Mouse (Mus musculus) limb, embryonic 14.5 days (tissue): ENCODE results near the gene Prkcsh. TPM values are rescaled to one million over a fixed set of nuclear protein-coding genes. Genes with fewer than 3 reads are reported as not detected.

ENCODE experiments used
- ATAC-seq: fragments of 200-750 bp; cut with Nextera tagmentation; 2 replicates; pipeline ENCODE4 v1.8.0; 2017; ENCODE audit warnings: low read depth, moderate number of reproducible peaks, moderate TSS enrichment; ENCODE audit not compliant: low FRiP score
- DNase-seq: peaks from one replicate; pipeline ENCODE4 v3.0.0-alpha.2; 2015; ENCODE audit warnings: low spot score
- H3K27ac ChIP-seq: fragments of 300-500 bp; sonication (generic); replicated peaks from 2 replicates; pipeline ENCODE4 v1.5.1; 2014; ENCODE audit warnings: low read depth, mild to moderate bottlenecking, low read length, moderate library complexity, mixed read lengths
- H3K27me3 ChIP-seq: fragments of 300-500 bp; sonication (generic); 2 replicates; pipeline ENCODE4 v1.6.1; 2014; ENCODE audit warnings: low read length, mixed read lengths; ENCODE audit not compliant: control insufficient read depth, insufficient read depth
- H3K36me3 ChIP-seq: fragments of 300-500 bp; sonication (generic); 2 replicates; pipeline ENCODE4 v1.6.1; 2014; ENCODE audit warnings: mild to moderate bottlenecking, low read length, moderate library complexity, mixed read lengths; ENCODE audit not compliant: control insufficient read depth, insufficient read depth
- H3K4me1 ChIP-seq: fragments of 300-500 bp; sonication (generic); 2 replicates; pipeline ENCODE4 v1.6.1; 2014; ENCODE audit warnings: antibody characterized with exemption, low read length, mixed read lengths; ENCODE audit not compliant: control insufficient read depth, insufficient read depth
- H3K4me2 ChIP-seq: fragments of 300-500 bp; sonication (generic); replicated peaks from 2 replicates; pipeline ENCODE4 v1.6.1; 2014; ENCODE audit warnings: low read depth, mild to moderate bottlenecking, low read length, moderate library complexity; ENCODE audit not compliant: severe bottlenecking
- H3K4me3 ChIP-seq: fragments of 300-500 bp; sonication (generic); replicated peaks from 2 replicates; pipeline ENCODE4 v1.5.1; 2014; ENCODE audit warnings: low read length
- H3K9ac ChIP-seq: fragments of 300-500 bp; sonication (generic); 2 replicates; pipeline ENCODE4 v1.6.1; 2014; ENCODE audit warnings: mild to moderate bottlenecking, low read depth, low read length, moderate library complexity; ENCODE audit not compliant: severe bottlenecking
- H3K9me3 ChIP-seq: fragments of 300-500 bp; sonication (generic); 2 replicates; pipeline ENCODE4 v1.6.1; 2016; ENCODE audit warnings: low read length; ENCODE audit not compliant: control insufficient read depth
- POLR2A ChIP-seq: fragments of 200-500 bp; IDR thresholded peaks from 2 replicates; pipeline ENCODE4 v1.8.0; 2012; ENCODE audit warnings: inconsistent platforms, mild to moderate bottlenecking, moderate library complexity, borderline replicate concordance; ENCODE audit not compliant: insufficient read depth, insufficient read length; ENCODE audit errors: extremely low read depth
- WGBS: fragments of 180-500 bp; shearing (Covaris S2); extraction: QIAGEN DNeasy Blood & Tissue Kit; methylation state at CpG from one replicate; pipeline ENCODE4 v1.1.7; 2014; 5-methylcytosine and 5-hydroxymethylcytosine counted together
- polyA plus RNA-seq, 2 experiments: library from polyadenylated mRNA; depleted of rRNA in 1 of 2; stranded (reverse) in 1 of 2; unstranded in 1 of 2; fragments of >200 nt; fragmentation: Nextera tagmentation in 1 of 2; extraction: Ambion mirVana in 1 of 2; gene quantifications; 2 replicates each; pipeline versions ENCODE4 v1.2.1 to v1.2.3; 2012 to 2014

Prkcsh gene
- polyA plus RNA-seq, 2 experiments = 89.0 to 156 TPM

DNA sequence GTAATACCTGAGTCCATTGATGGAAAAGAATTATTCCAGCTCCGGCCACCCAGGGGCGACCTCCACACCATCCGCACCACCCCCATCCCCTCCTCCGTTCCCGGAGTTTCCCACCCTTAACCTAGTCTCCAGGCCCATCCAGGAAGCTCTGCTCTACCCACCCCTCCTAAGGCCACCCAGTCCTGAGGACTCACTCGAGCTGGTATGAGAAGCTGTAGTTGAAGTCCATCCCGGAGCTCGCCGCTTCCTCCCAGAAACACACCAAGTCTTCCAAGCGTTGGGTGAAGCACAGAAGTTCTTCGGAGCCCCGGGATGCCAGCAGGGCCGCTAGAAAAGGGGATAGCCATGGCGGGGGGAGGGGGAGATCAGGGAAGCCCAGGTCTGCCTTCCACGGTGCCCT is 40.6 kb upstream of the Prkcsh start:
- Histone ChIP-seq H3K27ac (no peak overlapping the region), H3K9ac (peak overlapping the region; percentile 46), H3K27me3 (peaks cover 46% of the 10 kb centered on the region), H3K36me3 (0 out of 2 replicates have a peak, but pooled peaks cover 5% of the 10 kb centered on the region), H3K9me3 (no peaks in the 10 kb centered on the region), H3K4me2 (peak overlapping the region; percentile 92), H3K4me1 (peaks cover 7% of the 10 kb centered on the region; the same call in 1 of the 2 replicates), H3K4me3 (peak overlapping the region; percentile 41)
- no peak for TF ChIP-seq POLR2A
- ATAC-seq (no peak; the same call in 1 of the 2 replicates), DNase-seq (no peak)
- 1% methylated on average over 15 of the region's 15 CpGs for WGBS

DNA sequence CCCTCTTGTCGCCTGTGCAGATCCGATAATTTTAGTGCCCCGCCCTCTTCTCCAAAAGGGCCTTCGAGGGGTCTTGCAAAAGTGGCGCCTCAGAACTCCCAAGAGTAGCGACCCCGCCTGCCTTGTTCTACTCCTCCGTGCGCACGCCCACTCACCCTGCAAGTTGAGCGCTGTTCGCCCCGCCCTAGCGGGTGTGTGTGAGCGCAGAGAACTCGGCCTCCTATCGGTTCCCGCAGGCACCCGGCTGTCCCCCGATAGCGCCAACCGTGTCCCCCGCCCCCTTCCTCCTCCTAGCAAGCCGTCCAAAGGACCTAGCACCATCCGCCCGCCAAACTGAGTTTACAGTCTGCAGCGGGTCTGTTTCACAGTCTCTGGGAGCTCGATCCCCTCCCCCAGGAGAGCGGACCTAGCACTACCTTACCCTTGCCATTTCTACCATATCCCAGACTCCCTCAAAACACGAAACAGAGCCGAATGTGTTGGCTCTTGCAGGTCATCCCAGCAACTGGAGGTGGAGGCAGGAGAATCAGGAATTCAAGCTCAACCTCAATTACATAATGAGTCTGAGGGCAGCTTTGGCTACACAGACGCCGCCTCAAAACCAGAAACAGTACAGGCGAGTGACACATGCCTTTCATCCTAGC is 40.1 kb upstream of the Prkcsh start:
- peak overlapping the region; percentile 92 for H3K4me2 ChIP-seq
- WGBS = 3% methylated on average over 32 of the region's 34 CpGs
- H3K4me1 ChIP-seq = peaks cover 7% of the 10 kb centered on the region; the same call in 1 of the 2 replicates
- H3K9ac ChIP-seq = peak overlapping the region; percentile 46
- TF ChIP-seq POLR2A = no peak
- H3K4me3 ChIP-seq = peak overlapping the region; percentile 41
- H3K9me3 ChIP-seq = no peaks in the 10 kb centered on the region
- no peak overlapping the region for H3K27ac ChIP-seq
- H3K36me3 ChIP-seq = 0 out of 2 replicates have a peak, but pooled peaks cover 5% of the 10 kb centered on the region
- DNase-seq = peak; percentile 64
- peaks cover 46% of the 10 kb centered on the region for H3K27me3 ChIP-seq
- peak; percentile 85 for ATAC-seq

DNA sequence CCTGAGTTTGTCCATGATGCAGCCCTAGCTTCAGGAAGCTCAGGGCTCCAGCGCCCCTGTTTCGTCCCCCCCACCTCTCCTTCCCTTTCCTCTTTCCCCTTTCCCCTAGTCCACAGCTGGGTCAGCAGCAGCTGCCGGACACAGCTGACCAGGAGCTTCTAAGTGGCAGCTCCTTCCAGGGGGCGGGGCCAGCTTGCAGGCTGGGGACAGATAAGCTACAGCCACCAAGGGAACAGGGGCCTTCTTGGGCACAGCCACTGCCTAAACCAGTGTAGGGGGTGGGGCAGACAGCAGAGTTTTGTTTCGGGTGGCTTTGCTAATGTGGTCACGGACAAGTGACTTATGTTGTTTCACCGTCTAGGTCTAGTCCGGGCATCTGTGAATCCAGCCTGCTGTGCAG is 39.2 kb upstream of the Prkcsh start, which contains the start of gene Epor:
Gene Epor, minus strand, starts transcription at position 90 of the 400 bp plus-strand sequence.
- Histone ChIP-seq H3K36me3 (0 out of 2 replicates have a peak, but pooled peaks cover 3% of the 10 kb centered on the region), H3K27me3 (peaks cover 46% of the 10 kb centered on the region), H3K4me3 (peak within 1 kb of the TSS; percentile 41), H3K27ac (no peak within 1 kb of the TSS), H3K4me2 (peak within 1 kb of the TSS; percentile 92), H3K4me1 (peaks cover 7% of the 10 kb centered on the region; the same call in 1 of the 2 replicates), H3K9ac (peak within 1 kb of the TSS; percentile 46), H3K9me3 (no peaks in the 10 kb centered on the region)
- no peak for TF ChIP-seq POLR2A
- 23% methylated on average over 8 of the region's 8 CpGs for WGBS
- DNase-seq (peak; percentile 18), ATAC-seq (peak; percentile 58)

DNA sequence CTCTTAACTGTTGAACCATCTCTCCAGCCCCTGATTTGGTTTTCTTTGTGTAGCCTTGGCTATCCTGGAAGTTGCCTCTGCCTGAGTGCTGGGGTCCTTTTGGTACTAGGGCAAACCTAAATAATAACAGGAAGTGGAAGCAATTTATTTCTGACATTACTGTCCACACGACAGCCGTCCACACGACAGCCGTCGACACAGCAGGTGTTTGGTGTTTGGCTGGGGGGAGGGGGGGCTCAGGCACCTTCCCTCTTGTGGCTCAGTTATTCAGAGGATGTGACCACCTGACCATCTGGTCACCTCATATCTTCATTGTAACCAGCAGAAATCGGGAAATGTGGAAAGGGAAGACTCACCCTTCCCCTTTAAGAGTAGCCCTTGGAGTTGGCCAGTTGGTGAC is 33.7 kb upstream of the Prkcsh start:
- ATAC-seq (no peak), DNase-seq (no peak)
- H3K9ac ChIP-seq = no peak overlapping the region
- H3K36me3 ChIP-seq = no peaks in the 10 kb centered on the region
- H3K4me3 ChIP-seq = no peak overlapping the region
- no peak overlapping the region for H3K4me2 ChIP-seq
- no peak for TF ChIP-seq POLR2A
- H3K4me1 ChIP-seq = no peaks in the 10 kb centered on the region
- 42% methylated on average over 6 of the region's 6 CpGs for WGBS
- no peak overlapping the region for H3K27ac ChIP-seq
- no peaks in the 10 kb centered on the region for H3K27me3 ChIP-seq
- no peaks in the 10 kb centered on the region for H3K9me3 ChIP-seq

DNA sequence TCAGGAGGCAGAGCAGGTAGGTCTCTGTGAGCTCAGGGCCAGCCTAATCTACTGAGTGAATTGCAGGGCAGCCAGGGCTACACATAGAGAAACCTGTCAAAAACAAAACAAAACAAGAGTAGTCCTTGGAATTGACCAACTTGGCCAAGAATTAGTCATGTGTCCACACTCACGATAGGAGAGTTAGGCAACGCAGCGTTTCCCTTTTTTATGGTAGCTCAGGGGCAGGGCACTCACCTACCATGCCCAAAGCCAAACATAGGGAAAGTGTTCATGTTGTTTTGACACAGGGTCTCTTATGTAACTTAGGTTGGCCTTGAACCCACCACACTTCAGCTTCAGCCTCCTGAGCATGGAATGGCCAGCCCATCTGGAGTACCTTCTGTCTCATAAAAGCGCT is 33.3 kb upstream of the Prkcsh start:
- H3K27ac ChIP-seq = no peak overlapping the region
- no peaks in the 10 kb centered on the region for H3K9me3 ChIP-seq
- TF ChIP-seq POLR2A = no peak
- no peak overlapping the region for H3K9ac ChIP-seq
- no peaks in the 10 kb centered on the region for H3K27me3 ChIP-seq
- whole genome bisulfite sequencing = 93% methylated on average over 4 of the region's 4 CpGs
- H3K4me1 ChIP-seq = no peaks in the 10 kb centered on the region
- no peak overlapping the region for H3K4me2 ChIP-seq
- DNase-seq = no peak
- no peak overlapping the region for H3K4me3 ChIP-seq
- ATAC-seq = no peak
- H3K36me3 ChIP-seq = no peaks in the 10 kb centered on the region
